Mouse (Mus musculus) neural tube, embryonic 14.5 days (tissue): ENCODE results near the gene Snx1. TPM values are rescaled to one million over a fixed set of nuclear protein-coding genes. Genes with fewer than 3 reads are reported as not detected.
A peak's percentile ranks its signal among the peaks of the same experiment; 100 is the strongest.

Source experiments
- ATAC-seq: fragments of 200-750 bp; cut with Nextera tagmentation; 2 replicates; pipeline ENCODE4 v1.8.0; 2017; ENCODE audit warnings: low read depth, mild to moderate bottlenecking, moderate TSS enrichment, moderate library complexity
- H3K27ac ChIP-seq: fragments of 300-500 bp; sonication (generic); 2 replicates; pipeline ENCODE4 v1.5.1; 2014; ENCODE audit warnings: low read depth, mild to moderate bottlenecking, control low read depth, low read length, moderate library complexity, mixed read lengths
- H3K27me3 ChIP-seq: fragments of 300-500 bp; sonication (generic); 2 replicates; pipeline ENCODE4 v1.6.1; 2014; ENCODE audit warnings: low read length; ENCODE audit not compliant: control insufficient read depth, insufficient read depth
- H3K36me3 ChIP-seq: fragments of 300-500 bp; sonication (generic); 2 replicates; pipeline ENCODE4 v1.6.1; 2014; ENCODE audit warnings: low read length, mixed read lengths; ENCODE audit not compliant: control insufficient read depth, insufficient read depth
- H3K4me1 ChIP-seq: fragments of 300-500 bp; sonication (generic); 2 replicates; pipeline ENCODE4 v1.6.1; 2014; ENCODE audit warnings: low read length; ENCODE audit not compliant: control insufficient read depth, insufficient read depth
- H3K4me2 ChIP-seq: fragments of 300-500 bp; sonication (generic); 2 replicates; pipeline ENCODE4 v1.6.1; 2014; ENCODE audit warnings: mild to moderate bottlenecking, low read depth, low read length, control low read depth
- H3K4me3 ChIP-seq: fragments of 300-500 bp; sonication (generic); 2 replicates; pipeline ENCODE4 v1.5.1; 2014; ENCODE audit warnings: low read depth, low read length, control low read depth, mixed read lengths
- H3K9ac ChIP-seq: fragments of 300-500 bp; sonication (generic); replicated peaks from 2 replicates; pipeline ENCODE4 v1.6.1; 2014; ENCODE audit warnings: low read depth, mild to moderate bottlenecking, control low read depth, low read length, mixed read lengths
- H3K9me3 ChIP-seq: fragments of 300-500 bp; sonication (generic); 2 replicates; pipeline ENCODE4 v1.6.1; 2016; ENCODE audit warnings: low read length; ENCODE audit not compliant: control insufficient read depth
- WGBS: fragments of 180-500 bp; shearing (Covaris S2); extraction: QIAGEN DNeasy Blood & Tissue Kit; methylation state at CpG from one replicate; pipeline ENCODE4 v1.1.7; 2014; 5-methylcytosine and 5-hydroxymethylcytosine counted together
- polyA plus RNA-seq: library from polyadenylated mRNA; unstranded; fragments of >200 nt; fragmentation: Nextera tagmentation; extraction: Ambion mirVana; gene quantifications from 2 replicates; pipeline ENCODE4 v1.2.1, GENCODE M21; 2014

Snx1 gene
- polyA plus RNA-seq, 1 experiment from 2014 or later = 66.7 TPM

GRCm38 (mm10) chr9:66109574-66109973, 16.8 kb downstream of the Snx1 start:
- no peaks in the 10 kb centered on the region for H3K27me3 ChIP-seq
- no peak overlapping the region for H3K9ac ChIP-seq
- H3K36me3 ChIP-seq = peaks cover 25% of the 10 kb centered on the region
- no peaks in the 10 kb centered on the region for H3K4me1 ChIP-seq
- H3K4me2 ChIP-seq = no peak overlapping the region
- no peak for ATAC-seq
- no peak overlapping the region for H3K27ac ChIP-seq
- 90% methylated on average over 1 of the region's 1 CpGs for WGBS
- no peak overlapping the region for H3K4me3 ChIP-seq
- H3K9me3 ChIP-seq = no peaks in the 10 kb centered on the region

- H3K9ac ChIP-seq = no peak overlapping the region
- no peak overlapping the region for H3K4me3 ChIP-seq
- no peak overlapping the region for H3K27ac ChIP-seq
- peaks cover 58% of the 10 kb centered on the region for H3K36me3 ChIP-seq
- WGBS = 93% methylated on average over 8 of the region's 8 CpGs
- H3K27me3 ChIP-seq = no peaks in the 10 kb centered on the region
- no peak overlapping the region for H3K4me2 ChIP-seq
- no peak for ATAC-seq
- H3K4me1 ChIP-seq = no peaks in the 10 kb centered on the region
- H3K9me3 ChIP-seq = no peaks in the 10 kb centered on the region
These were observed 21.2 kb downstream of the Snx1 start for GRCm38 (mm10) chr9:66105168-66105567.

- H3K9me3 ChIP-seq = no peaks in the 10 kb centered on the region
- H3K4me2 ChIP-seq = no peak overlapping the region
- H3K27me3 ChIP-seq = no peaks in the 10 kb centered on the region
- H3K36me3 ChIP-seq = peaks cover 60% of the 10 kb centered on the region
- H3K4me1 ChIP-seq = no peaks in the 10 kb centered on the region
- H3K9ac ChIP-seq = no peak overlapping the region
- WGBS = 97% methylated on average over 4 of the region's 4 CpGs
- no peak for ATAC-seq
- H3K27ac ChIP-seq = no peak overlapping the region
- H3K4me3 ChIP-seq = no peak overlapping the region
These were observed 21.8 kb downstream of the Snx1 start for GRCm38 (mm10) chr9:66104601-66105000.

- Histone ChIP-seq H3K9me3 (no peaks in the 10 kb centered on the region), H3K27me3 (no peaks in the 10 kb centered on the region), H3K36me3 (peaks cover 59% of the 10 kb centered on the region), H3K4me2 (no peak overlapping the region), H3K27ac (no peak overlapping the region), H3K4me1 (no peaks in the 10 kb centered on the region), H3K4me3 (no peak overlapping the region), H3K9ac (no peak overlapping the region)
- WGBS = 95% methylated on average over 6 of the region's 6 CpGs
- ATAC-seq = no peak
These were observed 23.7 kb downstream of the Snx1 start for GRCm38 (mm10) chr9:66102668-66103067.

GRCm38 (mm10) chr9:66101577-66101976, 24.8 kb downstream of the Snx1 start:
- Histone ChIP-seq H3K27ac (no peak overlapping the region), H3K9ac (no peak overlapping the region), H3K27me3 (no peaks in the 10 kb centered on the region), H3K36me3 (peaks cover 69% of the 10 kb centered on the region), H3K9me3 (no peaks in the 10 kb centered on the region), H3K4me3 (no peak overlapping the region), H3K4me1 (no peaks in the 10 kb centered on the region), H3K4me2 (no peak overlapping the region)
- ATAC-seq = peak; percentile 46; the same call in 1 of the 2 replicates
- 74% methylated on average over 8 of the region's 8 CpGs for WGBS

- H3K9me3 ChIP-seq = no peaks in the 10 kb centered on the region
- no peak overlapping the region for H3K4me3 ChIP-seq
- H3K27me3 ChIP-seq = no peaks in the 10 kb centered on the region
- no peak overlapping the region for H3K4me2 ChIP-seq
- H3K4me1 ChIP-seq = no peaks in the 10 kb centered on the region
- H3K27ac ChIP-seq = no peak overlapping the region
- peaks cover 57% of the 10 kb centered on the region for H3K36me3 ChIP-seq
- 87% methylated on average over 2 of the region's 2 CpGs for WGBS
- ATAC-seq = no peak
- no peak overlapping the region for H3K9ac ChIP-seq
These were observed 33.7 kb downstream of the Snx1 start for GRCm38 (mm10) chr9:66092664-66093063.

GRCm38 (mm10) chr9:66091327-66092231, 34.8 kb downstream of the Snx1 start:
- Histone ChIP-seq H3K4me2 (no peak overlapping the region), H3K27me3 (no peaks in the 10 kb centered on the region), H3K4me3 (no peak overlapping the region), H3K36me3 (peaks cover 52% of the 10 kb centered on the region), H3K9ac (no peak overlapping the region), H3K27ac (no peak overlapping the region), H3K4me1 (no peaks in the 10 kb centered on the region), H3K9me3 (no peaks in the 10 kb centered on the region)
- whole genome bisulfite sequencing = 79% methylated on average over 6 of the region's 6 CpGs
- ATAC-seq = no peak

GRCm38 (mm10) chr9:66090593-66091244, 35.7 kb downstream of the Snx1 start:
- Histone ChIP-seq H3K27ac (no peak overlapping the region), H3K4me2 (no peak overlapping the region), H3K4me3 (no peak overlapping the region), H3K36me3 (peaks cover 47% of the 10 kb centered on the region), H3K9me3 (no peaks in the 10 kb centered on the region), H3K27me3 (no peaks in the 10 kb centered on the region), H3K4me1 (no peaks in the 10 kb centered on the region), H3K9ac (no peak overlapping the region)
- ATAC-seq = no peak
- 94% methylated on average over 13 of the region's 13 CpGs for WGBS

- no peaks in the 10 kb centered on the region for H3K27me3 ChIP-seq
- H3K4me1 ChIP-seq = no peaks in the 10 kb centered on the region
- H3K36me3 ChIP-seq = peaks cover 39% of the 10 kb centered on the region
- no peak overlapping the region for H3K4me2 ChIP-seq
- no peak for ATAC-seq
- H3K9me3 ChIP-seq = no peaks in the 10 kb centered on the region
- whole genome bisulfite sequencing = 60% methylated on average over 4 of the region's 4 CpGs
- no peak overlapping the region for H3K4me3 ChIP-seq
- no peak overlapping the region for H3K27ac ChIP-seq
- H3K9ac ChIP-seq = no peak overlapping the region
These were observed 38.0 kb downstream of the Snx1 start for GRCm38 (mm10) chr9:66088411-66088810.
